Mouse (Mus musculus): ENCODE data around the gene Kctd21.

The Kctd21 gene

DNA sequence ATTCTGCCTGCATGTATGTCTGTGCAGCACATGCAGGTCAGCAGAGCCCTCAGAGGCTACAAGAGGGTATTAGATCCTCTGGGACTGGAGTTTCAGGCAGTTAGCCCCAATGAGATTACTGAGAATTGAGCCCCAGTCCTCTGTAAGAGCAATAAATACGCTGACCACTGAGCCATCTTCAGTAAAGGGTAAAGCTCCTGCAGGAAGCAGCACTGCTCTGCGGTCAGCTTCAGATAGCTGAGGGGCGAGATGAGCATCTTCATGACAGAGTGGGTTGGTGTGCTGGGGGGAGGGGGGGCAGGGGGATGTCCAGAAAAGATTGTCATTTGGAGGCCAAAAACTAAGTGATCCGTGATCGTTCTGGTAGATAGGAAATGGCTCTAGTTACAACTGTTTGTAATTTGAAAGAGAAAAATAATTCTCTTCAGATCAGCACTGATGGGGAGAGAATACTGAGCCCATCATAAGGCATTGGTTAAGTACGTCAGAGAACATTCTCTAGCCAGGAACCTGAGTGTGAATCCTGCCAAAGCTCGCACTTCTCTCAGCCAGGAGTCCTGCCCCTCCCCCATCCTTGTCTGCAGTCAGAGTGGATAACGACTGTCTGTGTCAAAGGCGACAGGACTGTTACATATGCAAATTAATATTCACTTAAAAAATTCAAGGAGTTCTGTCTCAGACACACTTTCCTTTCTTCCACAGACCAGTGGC is 14.1 kb downstream of the Kctd21 start:
- no peak for ATAC-seq (ENCODE audit: insufficient number of reproducible peaks, low FRiP score, low TSS enrichment)

DNA sequence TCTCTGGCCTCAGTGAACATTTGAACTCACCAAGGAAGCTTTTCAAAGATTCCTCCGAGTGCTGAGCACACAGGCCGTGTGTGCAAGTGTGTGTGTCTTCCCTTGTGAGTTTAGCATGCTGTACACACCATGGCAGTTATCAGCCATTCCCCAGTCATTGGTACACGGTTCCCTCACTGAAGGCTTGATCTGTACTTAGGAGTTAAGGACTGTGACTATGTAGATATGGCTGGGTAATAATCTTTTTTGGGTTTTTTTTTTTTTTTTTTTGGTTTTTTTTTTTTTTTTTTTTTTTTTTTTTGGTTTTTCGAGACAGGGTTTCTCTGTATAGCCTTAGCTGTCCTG is 14.7 kb downstream of the Kctd21 start:
- ATAC-seq (ENCODE audit: insufficient number of reproducible peaks, low FRiP score, low TSS enrichment) = no peak

DNA sequence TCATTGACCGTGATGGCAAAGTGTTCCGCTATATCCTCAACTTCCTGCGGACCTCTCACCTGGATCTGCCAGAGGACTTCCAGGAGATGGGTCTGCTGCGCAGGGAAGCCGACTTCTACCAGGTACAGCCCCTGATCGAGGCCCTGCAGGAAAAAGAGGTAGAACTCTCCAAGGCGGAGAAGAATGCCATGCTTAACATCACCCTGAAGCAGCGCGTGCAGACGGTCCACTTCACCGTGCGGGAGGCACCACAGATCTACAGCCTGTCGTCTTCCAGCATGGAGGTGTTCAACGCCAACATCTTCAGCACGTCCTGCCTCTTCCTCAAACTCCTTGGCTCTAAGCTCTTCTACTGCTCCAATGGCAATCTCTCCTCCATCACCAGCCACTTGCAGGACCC is 15.3 kb downstream of the Kctd21 start:
- no peak for ATAC-seq (ENCODE audit: insufficient number of reproducible peaks, low FRiP score, low TSS enrichment)

DNA sequence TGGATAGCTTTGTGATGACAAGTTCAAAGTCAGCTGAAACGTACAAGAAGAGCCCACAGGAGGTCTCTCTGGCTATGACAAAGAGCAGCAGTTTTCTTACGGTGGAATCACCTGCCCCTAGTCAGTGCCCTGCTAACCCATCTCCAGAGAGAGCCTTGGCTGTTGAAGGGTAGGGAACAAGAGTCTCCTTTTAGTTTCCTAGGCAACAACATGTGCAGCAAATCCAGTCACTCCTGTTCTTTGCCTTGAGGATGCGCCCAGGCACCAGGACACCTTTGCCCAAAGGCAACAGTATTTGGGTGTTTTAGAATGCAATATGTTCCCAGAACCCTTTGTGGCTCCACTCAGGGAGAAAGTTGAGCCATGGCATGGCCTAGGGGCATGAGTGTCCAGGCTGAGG is 16.2 kb downstream of the Kctd21 start:
- no peak for ATAC-seq (ENCODE audit: insufficient number of reproducible peaks, low FRiP score, low TSS enrichment)

DNA sequence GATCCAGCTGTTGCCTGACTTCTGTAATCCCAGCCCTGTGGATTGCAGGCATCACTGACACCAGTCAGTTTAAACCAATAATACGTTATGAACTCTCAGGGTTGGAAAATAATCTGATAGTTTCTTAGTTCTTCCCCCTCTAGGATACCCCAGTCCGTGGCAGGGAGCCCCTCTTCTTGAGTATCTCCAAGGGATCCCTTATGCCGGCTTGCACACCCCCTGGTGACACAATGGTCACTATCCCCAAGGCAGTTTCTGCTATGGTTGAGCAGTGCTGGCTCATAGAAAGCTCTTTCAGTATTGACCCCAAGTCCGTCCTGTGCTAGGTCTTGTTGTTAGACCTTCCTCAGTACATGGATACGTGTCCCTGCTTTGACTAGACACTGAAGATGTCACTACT is 16.7 kb downstream of the Kctd21 start:
- ATAC-seq (ENCODE audit: insufficient number of reproducible peaks, low FRiP score, low TSS enrichment) = no peak

DNA sequence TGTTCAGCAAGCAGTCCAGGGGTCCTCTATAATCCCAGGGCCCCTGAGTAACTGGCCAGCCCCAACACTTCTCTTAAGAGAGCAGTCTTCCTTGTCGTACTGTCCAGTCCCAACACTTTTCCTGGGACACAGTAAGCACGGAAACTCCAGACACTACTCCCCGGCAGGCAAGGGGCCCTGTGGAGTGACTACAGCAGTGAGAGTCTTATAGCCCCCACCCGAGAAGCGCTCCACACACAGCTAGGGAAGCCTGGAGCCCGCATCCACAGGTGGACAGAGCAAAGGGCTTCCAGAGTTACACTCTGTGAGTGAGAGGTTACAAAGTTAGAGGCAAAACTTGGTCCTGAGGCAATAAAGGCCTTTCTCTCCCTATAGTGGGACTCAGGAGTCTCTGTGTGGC is 17.3 kb downstream of the Kctd21 start:
- ATAC-seq (ENCODE audit: insufficient number of reproducible peaks, low FRiP score, low TSS enrichment) = no peak

DNA sequence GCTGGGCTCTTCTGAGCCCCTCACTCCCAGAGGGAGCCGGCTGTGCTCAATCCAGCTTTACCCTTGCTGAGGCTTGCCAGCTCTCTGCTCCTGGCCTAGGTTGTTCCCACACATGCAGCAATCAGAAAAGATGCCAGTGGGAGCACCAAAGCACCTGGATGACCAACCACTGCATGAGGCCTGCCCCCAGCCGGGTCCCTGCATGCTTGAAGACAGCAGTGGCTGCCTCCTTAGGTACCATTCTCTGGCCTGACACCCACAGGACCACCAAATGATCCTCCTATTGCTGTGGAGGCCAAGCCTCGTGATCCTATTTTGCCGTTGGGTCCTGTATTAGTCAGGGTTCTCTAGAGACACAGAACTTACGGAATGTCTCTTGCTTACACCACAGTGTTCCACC is 18.8 kb downstream of the Kctd21 start:
- no peak for ATAC-seq (ENCODE audit: insufficient number of reproducible peaks, low FRiP score, low TSS enrichment)

DNA sequence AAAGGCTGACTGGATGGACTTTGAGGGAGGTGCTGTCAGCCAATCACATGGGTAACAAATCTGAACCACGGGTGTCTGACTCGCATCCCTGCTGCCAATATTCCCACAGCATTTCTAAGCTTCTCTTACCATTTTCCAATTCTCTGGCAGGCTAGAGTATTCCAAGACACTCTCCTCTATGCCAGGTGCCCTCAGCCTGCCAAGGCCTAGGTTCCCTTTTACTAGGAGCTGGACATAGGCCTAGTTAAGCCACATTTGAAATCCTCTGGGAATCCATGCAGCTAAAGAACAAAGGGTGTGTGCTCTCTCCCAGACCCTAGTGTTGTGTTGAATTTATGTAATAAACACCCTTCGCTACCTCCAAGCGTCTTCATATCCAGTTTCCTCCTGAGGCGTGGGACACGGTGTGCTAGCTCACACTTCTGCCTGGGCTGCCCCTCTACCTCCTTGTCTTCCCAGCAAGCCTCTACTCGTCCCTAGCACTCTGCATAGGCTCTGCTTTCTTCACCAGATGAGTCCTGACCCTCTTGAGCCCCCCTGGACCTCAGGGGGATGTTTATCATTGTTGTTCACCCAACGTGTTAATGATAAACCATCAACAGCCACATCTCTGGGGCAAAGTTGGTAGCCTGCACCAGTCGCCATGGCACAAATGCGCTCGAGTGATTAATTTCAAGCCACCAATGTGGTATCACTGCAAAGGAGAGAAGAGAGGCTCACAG is 19.8 kb downstream of the Kctd21 start:
- no peak for ATAC-seq (ENCODE audit: insufficient number of reproducible peaks, low FRiP score, low TSS enrichment)

DNA sequence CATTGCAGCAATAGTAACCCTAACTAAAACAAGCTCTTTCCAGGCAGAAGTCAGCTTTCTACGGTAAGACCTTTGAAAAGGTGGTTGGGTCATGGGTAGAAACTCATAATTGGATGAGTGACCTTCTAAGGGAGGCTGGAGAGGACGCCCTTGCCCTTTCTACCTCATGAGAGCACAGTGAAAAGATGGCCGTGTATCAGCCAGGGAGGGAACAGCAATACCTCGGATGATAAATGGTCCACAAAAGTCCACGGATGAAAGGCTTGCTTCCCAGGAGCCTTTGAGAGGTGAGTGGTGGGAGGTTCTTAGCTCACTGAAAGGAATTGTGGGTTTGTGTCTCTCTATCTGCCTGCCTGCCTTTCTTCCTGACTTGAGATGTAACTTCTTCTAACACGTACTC is 21.2 kb downstream of the Kctd21 start:
- ATAC-seq (ENCODE audit: insufficient number of reproducible peaks, low FRiP score, low TSS enrichment) = no peak

DNA sequence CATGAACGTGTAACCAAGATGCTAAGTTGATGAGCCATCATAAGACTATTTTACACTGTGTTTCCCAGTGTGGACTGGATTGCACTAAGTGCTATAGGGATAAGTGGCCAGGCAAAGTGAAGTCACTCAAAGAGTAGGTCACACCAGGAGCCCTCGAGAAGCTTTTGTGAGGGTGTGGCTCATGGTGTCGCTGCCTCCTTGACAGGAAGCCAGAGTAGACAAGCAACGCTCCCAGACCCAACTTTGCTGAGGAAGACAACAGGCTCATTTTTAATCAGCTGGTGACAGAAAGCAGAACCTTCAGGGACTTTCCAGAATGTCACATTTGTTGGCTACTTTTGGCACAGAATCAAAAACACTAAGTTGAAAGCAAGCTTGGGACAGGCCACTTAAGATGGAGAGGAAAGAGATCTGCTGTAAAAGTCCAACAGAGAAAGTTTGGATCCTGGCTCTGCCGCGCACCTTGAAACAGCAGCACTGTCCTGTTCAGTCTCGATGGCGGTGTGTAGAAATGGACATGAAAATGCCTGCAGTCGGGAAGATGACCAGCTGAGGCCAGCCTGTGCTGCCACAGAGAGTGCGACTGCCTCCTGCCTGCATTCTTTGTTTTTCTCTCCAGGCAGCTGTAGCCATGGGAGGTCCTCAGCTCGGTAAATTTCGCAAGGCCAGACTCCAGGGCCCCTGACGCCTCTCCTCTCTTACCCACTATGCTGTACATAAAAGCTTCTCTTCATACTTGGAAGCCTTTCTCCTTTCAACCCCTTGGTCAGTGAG is 23.1 kb downstream of the Kctd21 start:
- ATAC-seq (ENCODE audit: insufficient number of reproducible peaks, low FRiP score, low TSS enrichment) = no peak

DNA sequence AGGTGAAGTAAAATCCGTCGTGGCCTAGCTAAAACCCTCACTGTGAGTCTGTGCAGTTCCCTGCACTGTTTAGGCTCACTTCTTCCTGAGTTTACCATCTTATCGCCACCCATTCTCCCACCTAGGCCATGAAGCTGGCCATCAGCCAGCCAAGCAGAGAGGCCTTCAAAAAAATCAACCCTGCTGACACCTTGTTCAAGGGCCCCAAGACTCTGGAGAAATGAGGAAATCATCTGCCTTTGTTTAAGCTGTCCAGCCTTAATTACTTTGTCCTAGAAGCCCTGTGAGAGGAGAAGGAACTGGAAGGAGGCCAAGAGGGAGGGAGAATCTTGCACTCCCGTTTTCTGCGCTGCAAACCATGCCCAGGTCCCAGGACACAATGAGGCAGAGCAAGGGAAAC is 24.1 kb downstream of the Kctd21 start:
- no peak for ATAC-seq (ENCODE audit: insufficient number of reproducible peaks, low FRiP score, low TSS enrichment)

DNA sequence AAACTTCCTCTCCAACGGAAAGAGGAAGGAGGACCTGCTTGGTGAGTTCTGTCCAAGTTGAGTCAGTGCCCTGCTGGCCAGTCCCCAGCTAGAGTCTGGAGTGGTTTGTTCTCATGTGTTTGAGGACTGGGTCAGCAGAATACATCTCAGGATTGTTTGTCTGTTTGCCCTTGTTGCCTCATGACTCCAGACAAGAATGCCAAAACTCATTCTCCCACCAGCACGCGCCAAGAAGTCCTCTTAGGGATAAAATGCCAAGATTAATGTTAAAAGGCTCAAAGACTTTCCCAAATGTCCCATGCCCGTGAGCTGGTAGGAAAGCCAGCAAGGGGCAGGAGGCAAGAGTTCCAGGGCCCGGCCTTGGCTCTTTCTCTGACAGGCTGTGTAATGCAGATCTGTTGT is 24.7 kb downstream of the Kctd21 start:
- ATAC-seq (ENCODE audit: insufficient number of reproducible peaks, low FRiP score, low TSS enrichment) = no peak

DNA sequence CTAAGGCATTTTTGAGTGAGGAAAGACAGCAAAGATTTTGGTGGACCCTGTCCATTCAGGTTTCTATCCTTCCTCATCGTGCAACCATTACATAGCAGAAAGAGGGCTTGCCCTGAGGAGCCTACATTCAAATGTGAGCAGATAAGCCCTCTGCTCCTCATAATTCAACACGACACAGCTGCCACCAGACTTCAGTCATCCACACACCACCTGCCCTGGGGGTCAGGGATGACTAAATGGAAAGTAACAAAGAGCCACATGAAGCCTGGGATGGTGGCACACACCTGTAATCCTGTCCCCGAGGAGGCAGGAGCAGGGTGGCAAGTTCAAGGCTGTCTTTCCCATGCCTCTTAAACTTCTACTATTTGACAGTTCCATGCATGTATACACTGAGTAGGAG is 25.7 kb downstream of the Kctd21 start:
- ATAC-seq (ENCODE audit: insufficient number of reproducible peaks, low FRiP score, low TSS enrichment) = no peak

DNA sequence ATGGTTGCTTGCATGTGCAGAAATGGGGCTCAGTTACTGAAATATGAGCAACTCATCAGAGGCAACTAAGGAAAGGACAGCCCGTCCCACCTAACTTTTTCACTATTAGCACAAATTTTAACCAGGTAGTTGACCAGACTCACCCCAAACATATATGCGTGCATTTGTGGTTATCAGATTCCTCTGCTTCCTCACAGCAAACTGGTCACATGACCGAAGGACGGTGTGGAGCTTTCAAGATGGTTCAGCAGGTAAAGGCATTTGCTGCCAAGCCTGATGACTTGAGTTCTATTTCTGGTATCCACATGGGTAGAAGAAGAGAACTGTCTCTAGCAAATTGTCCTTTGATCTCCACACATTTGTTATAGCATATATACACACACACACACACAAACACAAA is 26.2 kb downstream of the Kctd21 start:
- ATAC-seq (ENCODE audit: insufficient number of reproducible peaks, low FRiP score, low TSS enrichment) = no peak

DNA sequence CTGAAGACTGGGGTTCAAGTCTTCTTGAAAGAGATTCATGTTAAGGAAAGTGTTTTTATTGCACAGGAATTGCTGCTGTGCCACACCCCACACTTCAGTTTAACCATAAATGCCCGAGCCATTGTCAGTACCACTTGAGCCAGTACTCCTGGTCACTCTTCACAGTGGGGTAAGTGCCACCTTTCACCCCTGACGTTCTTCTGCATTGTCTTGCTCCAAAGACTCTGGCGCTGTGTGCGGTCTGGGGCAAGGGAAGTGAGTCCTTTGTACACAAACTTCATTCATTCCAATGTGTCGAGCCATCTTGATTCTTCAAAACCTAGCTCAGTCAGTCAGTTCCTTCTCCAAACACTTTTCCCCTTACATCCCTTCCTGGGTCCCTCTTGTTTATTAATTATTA is 28.0 kb downstream of the Kctd21 start:
- ATAC-seq (ENCODE audit: insufficient number of reproducible peaks, low FRiP score, low TSS enrichment) = no peak

DNA sequence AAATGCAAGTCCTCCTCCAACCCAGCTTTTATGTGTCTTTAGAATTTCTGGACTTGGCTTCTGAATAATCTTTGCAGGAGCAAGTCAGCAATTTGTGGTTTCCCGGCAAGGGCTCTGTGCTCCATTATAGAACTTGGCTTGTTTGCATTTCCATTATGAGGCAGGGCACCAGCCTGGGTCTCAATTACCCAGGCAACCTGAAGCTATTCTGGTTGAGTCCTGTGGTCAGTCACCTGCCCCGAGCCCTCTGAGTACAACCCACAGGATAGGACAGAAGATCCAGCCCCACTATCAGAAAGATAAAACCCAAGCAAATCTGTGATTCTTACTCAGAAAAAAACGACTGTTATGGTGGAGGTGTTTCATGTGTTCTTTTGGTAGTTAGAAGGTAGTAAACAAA is 28.8 kb downstream of the Kctd21 start:
- no peak for ATAC-seq (ENCODE audit: insufficient number of reproducible peaks, low FRiP score, low TSS enrichment)

DNA sequence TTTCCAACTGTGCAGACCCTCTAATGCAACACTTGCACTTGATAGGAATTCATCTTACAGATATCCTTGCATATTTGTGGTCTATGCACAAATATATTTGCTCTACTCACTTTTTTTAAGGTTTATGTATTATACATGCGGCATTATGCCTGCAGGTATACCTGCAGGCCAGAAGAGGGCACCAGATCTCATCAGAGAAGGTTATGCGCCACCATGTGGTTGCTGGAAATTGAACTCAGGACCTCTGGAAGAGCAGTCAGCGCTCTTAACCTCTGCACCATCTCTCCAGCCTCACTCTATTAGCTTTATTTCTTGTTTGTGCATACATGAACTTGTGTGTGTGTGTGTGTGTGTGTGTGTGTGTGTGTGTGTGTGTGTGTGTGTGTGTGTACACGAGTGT is 29.3 kb downstream of the Kctd21 start:
- no peak for ATAC-seq (ENCODE audit: insufficient number of reproducible peaks, low FRiP score, low TSS enrichment)

DNA sequence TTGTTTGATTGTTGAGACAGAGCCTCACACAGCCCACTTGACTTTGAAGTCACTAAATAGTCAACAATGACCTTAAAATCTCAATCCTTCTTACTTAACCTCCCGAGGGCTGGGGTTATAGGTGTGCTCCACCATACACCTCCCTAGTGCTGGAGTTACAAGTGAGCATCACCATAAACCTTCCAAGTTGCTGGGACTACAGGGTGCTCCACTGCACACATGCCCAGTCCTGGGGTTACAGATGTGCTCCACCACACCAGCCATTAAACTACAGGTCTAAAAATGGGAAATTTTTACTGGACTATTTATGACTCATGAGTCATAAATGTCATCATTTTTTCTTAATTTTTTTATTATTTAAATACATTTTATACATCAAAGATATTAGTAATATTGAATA is 33.8 kb downstream of the Kctd21 start:
- no peak for ATAC-seq (ENCODE audit: insufficient number of reproducible peaks, low FRiP score, low TSS enrichment)

DNA sequence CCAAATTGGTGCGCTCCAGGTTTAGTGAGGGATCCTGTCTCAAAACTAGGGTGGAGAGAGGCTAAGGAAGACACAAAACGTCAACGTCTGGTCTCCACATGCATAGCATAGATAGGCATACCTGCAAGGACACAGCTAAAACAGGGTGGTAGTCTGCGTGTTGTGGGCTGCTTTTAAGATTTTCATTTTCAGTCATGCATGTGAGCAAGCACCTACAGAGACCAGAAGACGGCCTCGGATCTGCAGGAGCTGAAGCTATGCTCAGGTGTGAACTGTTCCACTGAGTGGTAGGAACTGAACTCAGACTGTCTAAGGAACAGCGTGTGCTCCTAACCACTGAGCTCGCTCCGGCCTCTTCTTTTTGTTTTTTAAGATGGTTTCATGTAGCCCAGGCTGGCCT is 43.0 kb downstream of the Kctd21 start:
- ATAC-seq (ENCODE audit: insufficient number of reproducible peaks, low FRiP score, low TSS enrichment) = no peak

DNA sequence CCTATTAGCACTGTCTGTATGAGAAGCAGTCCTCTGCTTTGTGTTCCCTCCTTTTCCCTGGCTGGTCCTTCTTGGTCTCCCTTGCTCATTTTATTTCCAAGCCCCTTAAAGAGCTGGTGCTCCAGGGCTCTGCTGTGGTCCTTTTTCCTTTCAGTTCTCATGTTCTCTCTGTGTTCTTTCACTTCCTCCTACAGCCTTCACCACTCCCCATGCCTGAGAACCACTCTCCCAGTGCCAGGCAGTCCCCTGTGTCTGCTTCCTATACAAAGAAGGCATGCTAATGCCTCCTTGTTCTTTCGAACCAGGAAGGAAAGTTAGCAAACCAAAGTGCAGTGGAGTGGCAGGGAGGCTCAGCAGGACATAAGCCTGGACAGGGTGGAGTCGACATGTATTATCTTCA is 43.8 kb downstream of the Kctd21 start:
- no peak for ATAC-seq (ENCODE audit: insufficient number of reproducible peaks, low FRiP score, low TSS enrichment)

DNA sequence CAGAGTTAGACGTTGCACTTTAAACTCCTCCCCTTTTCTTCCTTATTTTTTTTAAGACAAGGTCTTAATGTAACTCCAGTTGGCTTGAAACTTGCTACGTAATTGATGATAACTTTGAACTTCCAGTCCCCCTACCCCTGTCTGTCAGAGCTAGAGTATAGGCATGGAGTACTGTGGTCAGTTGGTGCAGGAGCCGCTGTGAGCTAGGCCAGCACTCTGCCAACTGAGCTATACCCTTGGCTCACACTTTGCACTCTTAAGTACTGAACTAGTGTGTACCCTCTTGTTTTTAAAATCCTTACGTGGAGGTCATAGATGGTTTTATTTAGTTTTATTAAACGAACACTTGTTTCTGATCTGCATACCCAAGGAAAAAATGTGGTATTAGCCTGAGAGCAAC is 47.2 kb downstream of the Kctd21 start:
- ATAC-seq (ENCODE audit: insufficient number of reproducible peaks, low FRiP score, low TSS enrichment) = no peak

Data from cerebellum, adult (tissue).